Mouse (Mus musculus) erythroblast, embryonic 14.5 days (primary cell): ENCODE data around the gene Gm4836. TPM values are rescaled to one million over a fixed set of nuclear protein-coding genes. Genes with fewer than 3 reads are reported as not detected.
"Not testable (repeated sequence)": the region's sequence is repeated elsewhere in the genome, so short reads cannot be mapped to it uniquely, and the experiment has no call there.

Source experiments
- H3K27me3 ChIP-seq: 2 replicates; pipeline ENCODE4 v1.6.1; 2012; ENCODE audit warnings: inconsistent platforms; ENCODE audit not compliant: control insufficient read depth
- H3K36me3 ChIP-seq: 2 replicates; pipeline ENCODE4 v1.6.1; 2012; ENCODE audit warnings: mild to moderate bottlenecking, inconsistent platforms; ENCODE audit not compliant: control insufficient read depth
- H3K4me1 ChIP-seq: 2 replicates; pipeline ENCODE4 v1.6.1; 2012; ENCODE audit warnings: inconsistent platforms; ENCODE audit not compliant: control insufficient read depth
- H3K4me3 ChIP-seq: replicated peaks from 2 replicates; pipeline ENCODE3; 2012; ENCODE audit warnings: moderate library complexity, mild to moderate bottlenecking, inconsistent platforms
- H3K9me3 ChIP-seq: 2 replicates; pipeline ENCODE4 v1.6.1; 2012; ENCODE audit warnings: low read length, inconsistent platforms, mixed read lengths; ENCODE audit not compliant: control insufficient read depth
- polyA plus RNA-seq: library from polyadenylated mRNA; stranded (reverse); fragments of >175 nt; gene quantifications from 2 replicates; pipeline ENCODE4 v1.2.3, GENCODE M21; 2012

The Gm4836 gene
- not detected in 2 replicates for polyA plus RNA-seq

DNA sequence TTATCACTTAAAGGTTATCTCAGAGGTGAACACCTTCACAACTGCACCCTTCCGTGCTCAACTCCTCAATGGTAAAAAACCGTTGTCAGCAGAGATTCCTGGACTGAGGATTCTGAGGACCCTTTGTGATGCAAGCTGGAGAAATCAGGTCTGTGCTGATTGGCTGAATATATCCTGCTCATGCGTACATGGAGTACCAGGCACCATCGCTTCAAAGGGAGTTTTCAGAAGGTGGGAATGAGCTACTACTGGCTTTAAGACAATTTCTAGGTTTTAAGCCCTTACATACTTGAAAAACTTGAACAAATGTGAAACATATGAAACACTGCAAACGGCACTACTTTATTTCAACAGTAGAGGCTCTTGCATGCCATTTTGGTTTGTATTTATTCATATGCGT, at the start of gene Gm4836:
Gm4836 (minus strand) TSS at position 101 of the 400 bp plus-strand sequence.
- H3K9me3 ChIP-seq, H3K27me3 ChIP-seq, H3K4me3 ChIP-seq, H3K36me3 ChIP-seq, H3K4me1 ChIP-seq: not testable (repeated sequence)
